Mouse (Mus musculus) ES-Bruce4 (cell line): ENCODE results near the gene Sfxn4. TPM values are rescaled to one million over a fixed set of nuclear protein-coding genes. Genes with fewer than 3 reads are reported as not detected.

Source experiments
- H3K27ac ChIP-seq: 2 replicates; pipeline ENCODE4 v1.5.1; 2012; ENCODE audit warnings: low read length, inconsistent platforms; ENCODE audit not compliant: insufficient read depth
- H3K27me3 ChIP-seq: 2 replicates; pipeline ENCODE4 v1.6.1; 2012; ENCODE audit warnings: mild to moderate bottlenecking, low read length, inconsistent platforms; ENCODE audit not compliant: control insufficient read depth, poor library complexity, insufficient read depth, severe bottlenecking
- H3K36me3 ChIP-seq: 2 replicates; pipeline ENCODE4 v1.6.1; 2012; ENCODE audit warnings: inconsistent platforms, mild to moderate bottlenecking, low read length, moderate library complexity; ENCODE audit not compliant: control insufficient read depth, poor library complexity, insufficient read depth, severe bottlenecking
- H3K4me1 ChIP-seq: one replicate; pipeline ENCODE4 v1.8.1; 2011; ENCODE audit warnings: low read length; ENCODE audit not compliant: control insufficient read depth, insufficient read depth
- H3K4me3 ChIP-seq: 2 replicates; pipeline ENCODE4 v1.5.1; 2011; ENCODE audit warnings: low read depth, mild to moderate bottlenecking, low read length
- H3K9ac ChIP-seq: 2 replicates; pipeline ENCODE4 v1.6.1; 2012; ENCODE audit warnings: low read depth, mild to moderate bottlenecking, inconsistent platforms; ENCODE audit not compliant: poor library complexity, severe bottlenecking
- H3K9me3 ChIP-seq: replicated peaks from 2 replicates; pipeline ENCODE4 v1.6.1; 2012; ENCODE audit warnings: mild to moderate bottlenecking, low read length, inconsistent platforms; ENCODE audit not compliant: control insufficient read depth, poor library complexity, insufficient read depth, severe bottlenecking
- CTCF ChIP-seq: IDR thresholded peaks from one replicate; pipeline ENCODE4 v1.8.1; 2011; ENCODE audit warnings: low read depth, low read length
- EP300 ChIP-seq: IDR thresholded peaks from 2 replicates; pipeline ENCODE4 v1.6.1; 2011; ENCODE audit warnings: low read depth, low read length; ENCODE audit not compliant: insufficient read depth
- POLR2A ChIP-seq: IDR thresholded peaks from one replicate; pipeline ENCODE4 v1.8.1; 2011; ENCODE audit warnings: low read length; ENCODE audit not compliant: insufficient read depth
- polyA plus RNA-seq: library from polyadenylated mRNA; stranded (reverse); fragments of >200 nt; gene quantifications from 2 replicates; pipeline ENCODE4 v1.2.4, GENCODE M21; 2011; ENCODE audit warnings: low read depth; ENCODE audit not compliant: missing spikeins, insufficient read depth, insufficient read length

Sfxn4 gene
- polyA plus RNA-seq, 1 experiment, result 2.8 TPM

DNA sequence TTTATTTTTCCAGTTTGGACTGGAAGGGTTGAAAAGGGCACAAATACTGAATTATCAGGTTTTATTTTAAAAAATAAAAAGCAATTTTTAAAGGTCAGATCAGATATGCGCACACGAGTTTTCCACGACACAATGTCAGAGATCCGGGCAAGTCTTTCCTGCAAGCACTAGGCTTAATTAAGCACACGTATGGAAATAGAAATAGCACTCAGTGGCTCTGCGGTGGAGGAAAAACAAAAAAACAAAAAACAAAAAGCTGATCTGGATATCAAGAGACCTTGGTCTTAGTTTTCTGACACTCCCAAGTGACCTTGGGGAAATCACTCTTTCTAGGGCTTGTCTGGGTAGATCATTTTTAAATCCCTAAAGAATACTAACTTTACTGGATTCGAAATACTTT is 71.8 kb downstream of the Sfxn4 start:
- no peak for TF ChIP-seq POLR2A
- no peak for TF ChIP-seq CTCF
- no peak for TF ChIP-seq EP300
- H3K4me3 ChIP-seq, result peak overlapping the region; percentile 97
- H3K9ac ChIP-seq, result peak overlapping the region; percentile 96
- no peaks in the 10 kb centered on the region for H3K27me3 ChIP-seq
- H3K36me3 ChIP-seq, result peaks cover 22% of the 10 kb centered on the region
- no peaks in the 10 kb centered on the region for H3K4me1 ChIP-seq
- H3K27ac ChIP-seq, result peak overlapping the region; percentile 12; the same call in 1 of the 2 replicates
- H3K9me3 ChIP-seq, result no peaks in the 10 kb centered on the region

DNA sequence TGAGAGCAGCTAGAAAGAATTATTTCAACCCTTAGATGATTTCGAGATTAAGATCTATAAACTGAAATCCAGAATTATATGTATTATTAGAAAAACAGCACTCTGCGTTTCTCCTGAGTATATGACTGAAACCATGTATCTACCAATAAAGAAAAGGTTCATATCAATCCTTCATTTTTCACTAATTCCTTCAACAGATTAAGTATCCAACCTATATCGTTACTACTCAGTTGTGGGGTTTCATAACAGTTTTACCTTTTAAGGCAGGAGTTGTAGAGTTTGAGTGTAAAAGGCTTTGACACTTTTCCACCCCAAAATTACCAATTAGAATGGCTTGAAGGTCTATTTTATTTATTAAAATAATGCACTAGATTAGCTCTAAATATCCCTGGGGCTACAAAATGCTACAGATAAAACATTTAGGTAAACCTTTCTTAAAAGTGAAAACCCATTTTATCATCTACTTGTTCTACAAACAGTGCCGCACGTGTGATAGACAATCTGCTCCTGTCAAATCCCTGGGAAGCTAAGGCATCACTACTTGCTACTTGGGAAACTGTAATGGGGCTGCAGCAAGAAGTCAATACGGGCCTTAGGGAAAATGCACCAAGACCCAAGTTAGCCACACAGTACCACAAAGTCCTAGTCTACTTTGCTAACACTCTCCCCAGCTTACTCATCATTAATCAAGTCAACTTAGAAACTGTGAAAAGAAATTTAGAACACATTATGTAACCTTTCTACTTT is 72.9 kb downstream of the Sfxn4 start:
- H3K4me3 ChIP-seq, result peak overlapping the region; percentile 61
- peaks cover 31% of the 10 kb centered on the region for H3K36me3 ChIP-seq
- TF ChIP-seq EP300, result no peak
- TF ChIP-seq CTCF, result no peak
- no peak for TF ChIP-seq POLR2A
- no peaks in the 10 kb centered on the region for H3K27me3 ChIP-seq
- H3K9me3 ChIP-seq, result no peaks in the 10 kb centered on the region
- H3K4me1 ChIP-seq, result no peaks in the 10 kb centered on the region
- H3K9ac ChIP-seq, result peak overlapping the region; percentile 96
- no peak overlapping the region for H3K27ac ChIP-seq

DNA sequence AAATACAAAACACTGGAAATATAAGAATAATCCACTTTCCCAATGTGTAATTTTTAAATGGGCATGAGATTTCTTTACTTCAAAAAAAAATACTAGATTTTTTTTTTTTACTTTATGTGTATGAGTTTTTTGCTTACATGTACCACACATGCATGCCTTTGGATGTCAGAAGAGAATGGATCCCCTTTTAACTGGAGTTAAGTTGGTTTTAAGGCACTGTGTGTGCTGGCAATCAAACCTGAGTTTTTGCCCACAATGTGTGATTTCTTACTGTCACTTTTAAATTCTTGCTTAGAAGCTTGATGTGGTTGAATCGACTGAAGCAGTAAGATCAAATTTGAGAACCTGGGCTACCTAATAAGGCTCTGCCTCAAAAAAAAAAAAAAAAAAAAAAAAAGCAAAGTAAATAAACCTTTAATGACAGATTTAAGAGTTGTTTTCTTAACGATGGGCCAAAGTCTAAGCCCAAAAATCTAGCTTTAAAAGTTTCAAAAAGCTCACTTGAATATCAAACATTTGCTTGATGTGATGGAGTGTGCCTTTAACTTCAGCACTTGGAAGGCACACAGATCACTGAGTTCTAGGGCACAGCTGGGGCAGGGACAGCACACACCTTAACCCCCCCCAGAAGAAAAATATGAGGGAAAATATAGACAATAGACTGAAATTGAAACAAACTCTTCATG is 73.7 kb downstream of the Sfxn4 start:
- Histone ChIP-seq H3K9me3 (no peaks in the 10 kb centered on the region), H3K4me3 (no peak overlapping the region), H3K36me3 (peaks cover 37% of the 10 kb centered on the region), H3K4me1 (no peaks in the 10 kb centered on the region), H3K27me3 (no peaks in the 10 kb centered on the region), H3K9ac (peak overlapping the region; percentile 6), H3K27ac (no peak overlapping the region)
- TF ChIP-seq POLR2A (no peak), EP300 (no peak), CTCF (no peak)

Other genes starting within 250 kb of the Sfxn4 start
- gene Nanos1, start 105.5 kb downstream of the Sfxn4 start, polyA plus RNA-seq, result 3.8 and 4.2 TPM in 2 replicates
- gene Eif3a, start 70.8 kb downstream of the Sfxn4 start, polyA plus RNA-seq, result 435 and 454 TPM in 2 replicates
- 32.3 and 37.6 TPM in 2 replicates for gene Fam45a, start 49.9 kb downstream of the Sfxn4 start, polyA plus RNA-seq
- gene Prdx3, start 13.1 kb upstream of the Sfxn4 start, polyA plus RNA-seq, result 47.7 and 48.4 TPM in 2 replicates
- gene Grk5, start 28.3 kb upstream of the Sfxn4 start, polyA plus RNA-seq, result 1.2 and 1.3 TPM in 2 replicates